17 mouse cellular contexts compared by ENCODE assay signal in the genomic region with DNA sequence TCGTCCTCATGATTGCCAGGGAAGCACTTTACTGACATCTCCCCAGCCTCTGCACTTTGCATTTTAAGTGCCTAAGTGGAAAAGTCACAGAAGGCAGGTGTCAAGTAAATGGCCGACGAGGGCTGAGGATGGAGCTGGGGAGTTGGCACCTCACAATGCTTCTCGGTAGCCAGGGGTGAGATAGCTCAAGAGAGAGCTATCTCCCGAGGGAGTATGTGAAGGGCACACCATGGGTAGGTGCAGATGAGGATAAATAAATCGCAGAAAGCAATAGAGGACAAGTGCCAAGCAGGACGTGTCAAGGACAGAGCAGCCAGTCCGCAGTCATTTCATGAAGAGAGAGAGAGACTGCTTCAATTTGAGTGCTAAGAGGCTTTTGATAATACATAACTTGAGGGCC.
"Had no signal": no experiment of that assay in that cellular context is flagged by ENCODE, and none has a peak within 500 bp of the region (broad histone marks: within the 10 kb centered on the region; RNA-seq: fewer than 3 reads in every experiment).

No protein-coding gene starts in this region.

- H3K27ac ChIP-seq: lung, embryonic 15.5 days; macrophage; midbrain, embryonic 13.5 days; midbrain, embryonic 15.5 days; neural tube, embryonic 12.5 days; stomach, embryonic 15.5 days; stomach, postnatal 0 days had no signal

- H3K27me3 ChIP-seq: lung, embryonic 15.5 days; megakaryocyte, embryonic 14.5 days; midbrain, embryonic 13.5 days; midbrain, embryonic 15.5 days; neural tube, embryonic 12.5 days; stomach, embryonic 15.5 days had no signal

- H3K9ac ChIP-seq: lung, embryonic 15.5 days; midbrain, embryonic 13.5 days; midbrain, embryonic 15.5 days; neural tube, embryonic 12.5 days; stomach, embryonic 15.5 days had no signal

- H3K4me3 ChIP-seq: lung, embryonic 15.5 days; megakaryocyte, embryonic 14.5 days; midbrain, embryonic 13.5 days; midbrain, embryonic 15.5 days; neural tube, embryonic 12.5 days; stomach, embryonic 15.5 days had no signal

- H3K4me2 ChIP-seq: lung, embryonic 15.5 days; midbrain, embryonic 11.5 days; midbrain, embryonic 13.5 days; midbrain, embryonic 15.5 days; neural tube, embryonic 12.5 days; stomach, embryonic 15.5 days had no signal

- ATAC-seq: lung, postnatal 0 days; midbrain, embryonic 13.5 days; midbrain, embryonic 15.5 days had no signal

- H3K9me3 ChIP-seq: lung, embryonic 15.5 days; midbrain, embryonic 13.5 days; midbrain, embryonic 15.5 days; stomach, embryonic 15.5 days had no signal

- DNase-seq: lung, adult 2 months; lung, postnatal 14 days; lung, postnatal 36 days; right cerebral cortex, postnatal 14 days; thymus, adult 2 months; thymus, postnatal 25 days; thymus, postnatal 4 days had no signal

- H3K36me3 ChIP-seq: lung, embryonic 15.5 days; midbrain, embryonic 13.5 days; midbrain, embryonic 15.5 days; neural tube, embryonic 12.5 days; stomach, embryonic 15.5 days had no signal

- H3K4me1 ChIP-seq: lung, embryonic 15.5 days; megakaryocyte, embryonic 14.5 days; midbrain, embryonic 13.5 days; midbrain, embryonic 15.5 days; neural tube, embryonic 12.5 days; stomach, embryonic 15.5 days had no signal
